Mouse (Mus musculus): Measurements from ENCODE around the gene March9.

GRCm38 (mm10) chr10:127036273-127036672 lies 23.7 kb downstream of the March9 start:
- TF ChIP-seq CTCF (IDR thresholded peaks at IDR 0.05; ENCODE audit: low read depth, low read length) (no peak), POLR2A (IDR thresholded peaks at IDR 0.05; ENCODE audit: borderline replicate concordance, low read depth, low read length) (no peak)

Measured in bone marrow macrophage, adult 2 months (primary cell).